Mouse (Mus musculus) intestine, embryonic 16.5 days (tissue): ENCODE data around the gene Slc16a7. TPM values are rescaled to one million over a fixed set of nuclear protein-coding genes. Genes with fewer than 3 reads are reported as not detected.

Source experiments
- ATAC-seq: fragments of 200-750 bp; cut with Nextera tagmentation; 2 replicates; pipeline ENCODE4 v1.8.0; 2017; ENCODE audit warnings: moderate TSS enrichment, moderate library complexity
- H3K27ac ChIP-seq: fragments of 300-500 bp; sonication (generic); 2 replicates; pipeline ENCODE4 v1.5.1; 2014; ENCODE audit warnings: mild to moderate bottlenecking, low read length
- H3K27me3 ChIP-seq: fragments of 300-500 bp; sonication (generic); replicated peaks from 2 replicates; pipeline ENCODE4 v1.6.1; 2014; ENCODE audit warnings: low read length, control low read depth, mixed read lengths; ENCODE audit not compliant: control insufficient read depth, insufficient read depth
- H3K36me3 ChIP-seq: fragments of 300-500 bp; sonication (generic); 2 replicates; pipeline ENCODE4 v1.6.1; 2014; ENCODE audit warnings: low read length, control low read depth; ENCODE audit not compliant: control insufficient read depth, insufficient read depth
- H3K4me1 ChIP-seq: fragments of 300-500 bp; sonication (generic); 2 replicates; pipeline ENCODE4 v1.6.1; 2014; ENCODE audit warnings: low read length, control low read depth, mixed read lengths; ENCODE audit not compliant: control insufficient read depth, insufficient read depth
- H3K4me2 ChIP-seq: fragments of 300-500 bp; sonication (generic); 2 replicates; pipeline ENCODE4 v1.6.1; 2014; ENCODE audit warnings: low read depth, low read length, control low read depth
- H3K4me3 ChIP-seq: fragments of 300-500 bp; sonication (generic); 2 replicates; pipeline ENCODE4 v1.5.1; 2014; ENCODE audit warnings: mild to moderate bottlenecking, low read length
- H3K9ac ChIP-seq: fragments of 300-500 bp; sonication (generic); 2 replicates; pipeline ENCODE4 v1.6.1; 2014; ENCODE audit warnings: low read depth, low read length
- H3K9me3 ChIP-seq: fragments of 300-500 bp; sonication (generic); 2 replicates; pipeline ENCODE4 v1.6.1; 2016; ENCODE audit warnings: low read length, control low read depth; ENCODE audit not compliant: control insufficient read depth
- WGBS: fragments of 180-500 bp; shearing (Covaris S2); extraction: QIAGEN DNeasy Blood & Tissue Kit; methylation state at CpG from one replicate; pipeline ENCODE4 v1.1.7; 2014; 5-methylcytosine and 5-hydroxymethylcytosine counted together
- polyA plus RNA-seq: library from polyadenylated mRNA; unstranded; fragments of >200 nt; fragmentation: Nextera tagmentation; extraction: Ambion mirVana; gene quantifications from 2 replicates; pipeline ENCODE4 v1.2.1, GENCODE M21; 2015

The Slc16a7 gene
- 3.6 and 4.2 TPM in 2 replicates for polyA plus RNA-seq

- Histone ChIP-seq H3K36me3 (no peaks in the 10 kb centered on the region), H3K27me3 (no peaks in the 10 kb centered on the region), H3K4me3 (peak within 1 kb of the TSS; percentile 74), H3K4me2 (peak within 1 kb of the TSS; percentile 94), H3K27ac (peak within 1 kb of the TSS; percentile 61), H3K4me1 (peaks cover 5% of the 10 kb centered on the region), H3K9me3 (no peaks in the 10 kb centered on the region), H3K9ac (peak within 1 kb of the TSS; percentile 79)
- under 1% methylated on average over 67 of the region's 67 CpGs for WGBS
- peak; percentile 97 for ATAC-seq
Observed at GRCm38 (mm10) chr10:125388876-125389786, at the start of gene Slc16a7. Slc16a7 (minus strand) TSS chr10:125389465.

GRCm38 (mm10) chr10:125418795-125419194 lies 29.5 kb upstream of the Slc16a7 start:
- Histone ChIP-seq H3K9ac (no peak overlapping the region), H3K4me2 (no peak overlapping the region), H3K4me3 (no peak overlapping the region), H3K27ac (no peak overlapping the region), H3K27me3 (no peaks in the 10 kb centered on the region), H3K4me1 (no peaks in the 10 kb centered on the region), H3K36me3 (no peaks in the 10 kb centered on the region), H3K9me3 (no peaks in the 10 kb centered on the region)
- no peak for ATAC-seq
- WGBS, result 72% methylated on average over 6 of the region's 6 CpGs

- Histone ChIP-seq H3K9me3 (no peaks in the 10 kb centered on the region), H3K4me2 (no peak overlapping the region), H3K4me1 (no peaks in the 10 kb centered on the region), H3K4me3 (no peak overlapping the region), H3K36me3 (no peaks in the 10 kb centered on the region), H3K27ac (no peak overlapping the region), H3K9ac (no peak overlapping the region), H3K27me3 (no peaks in the 10 kb centered on the region)
- WGBS, result 85% methylated on average over 4 of the region's 4 CpGs
- no peak for ATAC-seq
Observed at GRCm38 (mm10) chr10:125399796-125400195, 10.5 kb upstream of the Slc16a7 start.

GRCm38 (mm10) chr10:125390011-125390410 lies 746 bp upstream of the Slc16a7 start:
- WGBS, result 75% methylated on average over 6 of the region's 6 CpGs
- Histone ChIP-seq H3K4me2 (peak overlapping the region; percentile 94; the same call in 1 of the 2 replicates), H3K36me3 (no peaks in the 10 kb centered on the region), H3K27me3 (no peaks in the 10 kb centered on the region), H3K9ac (no peak overlapping the region), H3K27ac (no peak overlapping the region), H3K4me1 (peaks cover 5% of the 10 kb centered on the region), H3K4me3 (no peak overlapping the region; the same call in 1 of the 2 replicates), H3K9me3 (no peaks in the 10 kb centered on the region)
- no peak for ATAC-seq

DNA sequence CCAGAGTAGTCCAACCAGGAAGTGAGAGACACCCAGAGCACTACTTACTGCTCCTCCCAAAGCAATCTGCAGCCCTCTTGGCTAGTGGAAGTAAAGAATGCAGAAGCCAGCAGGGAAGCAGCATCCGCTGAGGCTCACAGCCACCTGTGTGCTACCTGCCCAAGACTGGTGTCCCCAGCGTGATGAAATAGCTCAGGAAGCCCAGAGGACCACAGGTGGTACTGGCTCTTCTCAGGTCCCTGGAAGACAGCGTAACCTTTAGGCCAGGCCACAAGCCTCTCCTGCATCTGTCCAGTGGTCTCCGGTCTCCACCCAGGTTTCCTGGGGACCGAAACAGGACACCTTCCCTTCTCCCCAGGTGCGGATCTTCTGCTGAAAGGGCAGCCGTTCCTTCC lies 787 bp downstream of the Slc16a7 start:
- peak overlapping the region; percentile 94 for H3K4me2 ChIP-seq
- no peaks in the 10 kb centered on the region for H3K27me3 ChIP-seq
- 24% methylated on average over 7 of the region's 7 CpGs for WGBS
- peak; percentile 16 for ATAC-seq
- H3K36me3 ChIP-seq, result no peaks in the 10 kb centered on the region
- H3K27ac ChIP-seq, result no peak overlapping the region
- H3K9me3 ChIP-seq, result no peaks in the 10 kb centered on the region
- H3K4me3 ChIP-seq, result peak overlapping the region; percentile 74
- H3K9ac ChIP-seq, result peak overlapping the region; percentile 79
- peaks cover 5% of the 10 kb centered on the region for H3K4me1 ChIP-seq

- WGBS, result 66% methylated on average over 14 of the region's 14 CpGs
- Histone ChIP-seq H3K36me3 (no peaks in the 10 kb centered on the region), H3K9me3 (no peaks in the 10 kb centered on the region), H3K4me2 (no peak overlapping the region), H3K27ac (no peak overlapping the region), H3K27me3 (no peaks in the 10 kb centered on the region), H3K9ac (no peak overlapping the region), H3K4me1 (peaks cover 5% of the 10 kb centered on the region), H3K4me3 (no peak overlapping the region)
- no peak for ATAC-seq
Observed at GRCm38 (mm10) chr10:125387782-125388415, 1.4 kb downstream of the Slc16a7 start.

DNA sequence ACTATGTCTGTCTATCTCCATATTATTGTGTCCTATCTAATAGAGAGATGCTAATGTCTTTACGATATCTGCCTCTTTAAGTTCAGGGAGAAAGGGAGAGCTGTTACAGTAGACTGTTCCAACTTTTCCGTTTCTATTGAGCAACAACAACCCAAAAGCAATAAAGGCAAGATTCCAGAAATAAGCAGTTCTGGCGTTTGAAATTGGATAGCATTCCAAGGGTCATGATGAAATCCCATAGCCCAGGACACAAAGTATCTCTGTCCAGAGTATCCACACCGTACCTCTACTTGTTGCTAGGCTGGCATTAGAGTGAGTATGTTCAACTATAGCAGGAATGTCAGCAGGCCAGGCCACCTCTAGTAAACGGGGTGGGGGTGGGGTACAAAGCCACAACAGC lies 13.7 kb downstream of the Slc16a7 start:
- no peak overlapping the region for H3K9ac ChIP-seq
- no peak overlapping the region for H3K4me2 ChIP-seq
- H3K4me3 ChIP-seq, result no peak overlapping the region
- 78% methylated on average over 5 of the region's 5 CpGs for WGBS
- H3K4me1 ChIP-seq, result no peaks in the 10 kb centered on the region
- H3K27me3 ChIP-seq, result no peaks in the 10 kb centered on the region
- H3K27ac ChIP-seq, result no peak overlapping the region
- no peak for ATAC-seq
- no peaks in the 10 kb centered on the region for H3K36me3 ChIP-seq
- H3K9me3 ChIP-seq, result no peaks in the 10 kb centered on the region

DNA sequence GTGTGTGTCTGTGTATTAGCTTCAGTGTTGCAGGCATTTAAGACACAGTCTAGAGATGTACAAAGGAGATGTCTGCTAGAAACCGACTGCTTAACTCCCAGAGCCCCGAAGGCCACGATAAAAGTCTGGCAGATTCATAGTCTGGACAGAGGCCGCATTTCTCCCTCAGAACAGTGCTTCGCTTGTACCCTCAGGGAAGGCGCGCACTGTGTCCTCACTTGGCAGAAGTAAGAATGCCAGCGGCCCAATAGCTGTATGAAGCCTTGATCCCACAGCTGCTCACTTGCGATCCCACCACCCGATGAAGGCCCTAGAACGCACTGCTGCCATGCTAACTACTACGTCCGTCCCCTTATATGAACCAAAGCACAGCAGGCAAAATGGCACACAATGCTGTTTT lies 16.6 kb downstream of the Slc16a7 start:
- no peak overlapping the region for H3K9ac ChIP-seq
- H3K27ac ChIP-seq, result no peak overlapping the region
- no peak overlapping the region for H3K4me2 ChIP-seq
- ATAC-seq, result no peak
- H3K36me3 ChIP-seq, result no peaks in the 10 kb centered on the region
- no peak overlapping the region for H3K4me3 ChIP-seq
- WGBS, result 86% methylated on average over 13 of the region's 13 CpGs
- no peaks in the 10 kb centered on the region for H3K9me3 ChIP-seq
- H3K4me1 ChIP-seq, result no peaks in the 10 kb centered on the region
- H3K27me3 ChIP-seq, result no peaks in the 10 kb centered on the region

DNA sequence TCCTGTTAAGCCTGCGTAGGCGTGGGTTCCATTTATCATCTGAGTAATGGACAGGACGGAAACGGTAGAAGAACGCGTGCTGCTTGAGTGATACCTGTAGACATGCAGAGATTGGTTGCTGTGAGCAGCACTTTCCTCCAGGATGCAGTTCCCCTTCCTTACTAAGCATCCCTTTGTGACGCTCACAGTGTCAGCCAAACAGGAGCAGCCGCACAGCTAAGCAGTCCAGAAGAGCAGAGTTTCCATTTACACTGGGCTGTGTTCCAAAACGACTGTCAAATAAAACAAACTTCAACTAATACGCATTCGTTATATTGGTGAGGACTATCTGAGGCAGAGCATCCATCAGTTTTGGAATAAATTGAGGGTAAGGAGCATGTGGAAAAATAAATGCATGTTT lies 17.8 kb downstream of the Slc16a7 start:
- Histone ChIP-seq H3K36me3 (no peaks in the 10 kb centered on the region), H3K4me1 (no peaks in the 10 kb centered on the region), H3K4me2 (no peak overlapping the region), H3K27me3 (no peaks in the 10 kb centered on the region), H3K9ac (no peak overlapping the region), H3K27ac (no peak overlapping the region), H3K4me3 (no peak overlapping the region), H3K9me3 (no peaks in the 10 kb centered on the region)
- ATAC-seq, result no peak
- WGBS, result 56% methylated on average over 11 of the region's 11 CpGs
